Mouse (Mus musculus) gastrocnemius, postnatal 4 days (tissue): ENCODE results near the gene Dtx3. TPM values are rescaled to one million over a fixed set of nuclear protein-coding genes. Genes with fewer than 3 reads are reported as not detected.
"Not testable (repeated sequence)": the region's sequence is repeated elsewhere in the genome, so short reads cannot be mapped to it uniquely, and the experiment has no call there.

Source experiments
- DNase-seq, 2 experiments: peaks; one replicate each; pipeline ENCODE4 v3.0.0; 2021 to 2022; ENCODE audit warnings: low spot score in 2 of 2, mixed read lengths in 2 of 2
- total RNA-seq, 2 experiments: library from RNA; stranded (reverse); gene quantifications; 2 replicates each; pipeline ENCODE4 v1.2.3; 2021

The Dtx3 gene
- total RNA-seq, 2 experiments from 2014 or later: 43.8 to 49.7 TPM

DNA sequence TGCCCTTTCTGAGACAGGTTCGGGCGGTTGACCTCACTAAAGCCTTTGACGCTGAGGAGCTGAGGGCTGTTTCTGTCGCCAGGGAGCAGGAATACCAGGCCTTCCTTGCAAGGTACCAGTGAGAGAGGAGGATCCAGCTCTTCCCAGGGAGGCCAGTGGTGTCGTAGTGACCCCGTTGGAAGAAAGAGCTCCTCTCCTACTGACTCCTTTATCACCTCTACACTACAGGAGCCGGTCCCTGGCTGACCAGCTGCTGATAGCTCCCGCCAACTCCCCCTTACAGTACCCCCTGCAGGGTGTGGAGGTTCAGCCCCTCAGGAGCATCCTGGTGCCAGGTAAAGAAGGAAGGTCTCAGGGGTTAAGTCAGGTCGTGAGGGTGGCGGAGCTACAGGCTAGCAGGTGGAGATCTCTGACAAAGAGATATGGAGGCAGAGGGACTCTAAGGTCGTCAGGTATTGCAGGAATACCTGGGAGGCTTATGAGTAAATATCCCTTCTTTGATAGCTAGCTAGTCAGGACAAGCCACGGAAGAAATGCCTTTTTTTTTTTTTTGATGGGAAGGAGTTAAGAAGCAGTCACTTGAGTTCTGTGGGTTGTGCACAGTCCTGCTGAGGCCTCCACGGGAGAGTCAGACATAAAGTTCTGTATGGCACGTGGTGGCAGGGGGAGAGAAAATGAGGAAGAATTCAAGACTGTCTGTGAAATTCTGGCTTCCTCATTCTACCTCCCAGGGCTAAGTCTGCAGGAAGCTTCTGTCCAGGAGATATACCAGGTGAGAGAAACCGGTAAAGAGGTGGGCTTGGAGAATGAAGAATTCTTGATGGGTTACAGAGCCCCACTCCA is 28.5 kb downstream of the Dtx3 start:
- no peak for DNase-seq

DNA sequence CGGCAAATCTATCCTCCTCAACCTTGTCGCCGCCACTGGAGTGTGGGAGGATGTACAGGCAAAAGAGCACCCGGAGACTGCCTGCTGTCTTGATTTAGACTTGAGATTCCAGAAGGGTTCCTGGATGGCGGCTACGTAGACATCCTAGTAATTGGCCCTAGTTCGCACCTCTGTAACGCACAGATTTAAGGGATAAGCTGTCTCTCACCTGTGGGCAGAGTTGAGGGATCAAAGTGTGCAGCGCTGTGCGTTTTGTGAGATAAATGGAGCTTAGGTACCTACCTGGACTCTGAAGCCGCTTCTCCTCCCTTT is 29.2 kb downstream of the Dtx3 start:
- DNase-seq: no peak

- DNase-seq: no peak
Measured at GRCm38 (mm10) chr10:127165654-127166403, 29.7 kb downstream of the Dtx3 start.

GRCm38 (mm10) chr10:127165354-127165653 is 30.2 kb downstream of the Dtx3 start:
- DNase-seq: no peak

GRCm38 (mm10) chr10:127164631-127165353 is 30.7 kb downstream of the Dtx3 start, which contains the start of gene B4galnt1:
B4galnt1 (plus strand) TSS chr10:127165225.
- peak; percentile 57 to 75 for DNase-seq

DNA sequence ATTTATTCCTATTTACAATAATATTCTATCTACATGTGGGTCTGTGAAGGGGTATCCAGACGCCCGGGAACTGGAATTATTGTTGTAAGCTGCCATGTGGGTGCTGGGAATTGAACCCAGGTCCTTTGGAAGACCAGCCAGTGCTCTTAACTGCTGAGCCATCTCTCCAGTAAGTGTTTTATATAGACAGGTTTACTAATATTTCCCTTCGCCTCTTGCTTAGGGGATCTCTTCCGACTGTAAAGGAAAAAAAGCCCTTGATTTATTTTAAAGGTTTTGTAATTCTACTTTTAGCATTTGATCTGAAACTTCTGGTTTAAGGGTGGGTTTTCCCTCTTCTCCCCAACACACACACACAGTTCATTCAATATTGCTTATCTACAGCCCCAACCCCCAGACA is 31.3 kb downstream of the Dtx3 start:
- no peak for DNase-seq

- not testable (repeated sequence) for DNase-seq
Measured at GRCm38 (mm10) chr10:127162771-127163261, 32.7 kb downstream of the Dtx3 start.

DNA sequence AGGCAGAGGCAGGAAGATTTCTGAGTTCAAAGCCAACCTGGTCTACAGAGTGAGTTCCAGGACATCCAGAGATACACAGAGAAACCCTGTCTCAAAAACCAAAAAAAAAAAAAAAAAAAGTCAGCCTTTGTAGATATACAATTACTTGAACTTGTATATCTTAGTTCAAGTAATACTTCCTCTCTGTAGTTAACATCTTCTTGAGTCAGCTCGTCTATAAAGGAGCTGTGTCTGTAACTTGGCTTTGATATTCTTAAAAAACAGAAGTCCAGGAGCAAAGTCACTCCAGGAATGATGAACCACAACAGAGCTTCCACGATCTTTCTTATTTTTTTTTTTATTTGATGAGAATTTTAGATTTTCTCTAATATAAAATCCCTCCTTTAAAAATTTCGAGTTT is 34.8 kb downstream of the Dtx3 start:
- no peak for DNase-seq

DNA sequence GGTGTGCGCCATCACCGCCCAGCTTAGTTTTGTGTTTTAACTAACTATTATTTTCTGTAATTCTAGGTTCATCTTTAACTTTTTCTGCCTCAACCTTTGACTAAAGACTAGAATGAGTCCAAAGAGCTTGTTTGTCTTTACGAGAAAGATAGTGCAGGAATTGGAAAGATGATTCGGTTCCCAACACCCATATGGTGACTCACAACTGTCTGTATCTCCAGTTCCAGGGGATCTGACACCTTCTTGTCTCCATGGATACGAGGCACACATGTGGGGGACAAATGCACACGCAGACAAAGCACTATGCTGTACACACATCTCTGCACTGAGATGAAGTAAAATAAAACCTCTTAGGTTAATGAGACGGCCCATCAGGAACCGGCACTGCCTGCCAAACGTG is 35.4 kb downstream of the Dtx3 start:
- DNase-seq: no peak

DNA sequence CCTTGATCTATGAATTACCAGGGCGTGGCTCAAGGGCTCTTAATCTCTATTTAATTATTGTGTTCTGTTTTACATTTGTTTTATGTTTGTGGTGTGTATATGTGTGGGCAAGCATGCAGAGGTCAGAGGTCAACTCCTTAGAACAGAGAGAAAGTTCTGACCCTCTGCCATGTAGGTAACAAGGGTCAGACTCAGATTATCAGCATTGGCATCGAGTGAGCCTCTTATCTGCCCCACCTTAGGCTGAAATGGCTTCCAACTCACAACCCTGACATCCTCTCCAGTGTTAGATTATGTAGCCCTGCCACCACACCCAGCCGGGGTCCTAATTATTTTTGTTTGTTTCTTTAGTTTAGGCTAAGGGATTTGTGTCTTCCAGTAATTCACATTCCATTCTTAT is 37.1 kb downstream of the Dtx3 start:
- DNase-seq: no peak

DNA sequence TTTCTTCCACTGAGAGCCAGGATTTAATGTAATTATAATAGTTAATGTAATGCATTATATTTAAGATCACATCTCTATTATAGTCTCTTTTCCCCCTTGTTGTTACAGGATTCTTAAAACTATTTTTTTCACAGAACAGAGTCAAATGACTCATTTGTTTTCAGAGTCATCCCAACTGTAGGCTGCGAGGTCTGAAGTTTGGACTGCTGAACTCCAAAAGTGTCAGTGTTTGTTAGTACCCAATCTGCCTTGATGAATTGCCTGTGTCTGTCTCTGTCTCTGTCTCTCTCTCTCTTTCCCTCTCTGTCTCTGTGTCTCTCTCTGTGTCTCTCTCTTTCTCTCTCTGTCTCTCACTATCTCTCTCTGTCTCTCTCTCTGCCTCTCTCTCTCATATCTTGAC is 39.0 kb downstream of the Dtx3 start:
- DNase-seq: no peak

GRCm38 (mm10) chr10:127156089-127156488 is 39.4 kb downstream of the Dtx3 start:
- DNase-seq: no peak

DNA sequence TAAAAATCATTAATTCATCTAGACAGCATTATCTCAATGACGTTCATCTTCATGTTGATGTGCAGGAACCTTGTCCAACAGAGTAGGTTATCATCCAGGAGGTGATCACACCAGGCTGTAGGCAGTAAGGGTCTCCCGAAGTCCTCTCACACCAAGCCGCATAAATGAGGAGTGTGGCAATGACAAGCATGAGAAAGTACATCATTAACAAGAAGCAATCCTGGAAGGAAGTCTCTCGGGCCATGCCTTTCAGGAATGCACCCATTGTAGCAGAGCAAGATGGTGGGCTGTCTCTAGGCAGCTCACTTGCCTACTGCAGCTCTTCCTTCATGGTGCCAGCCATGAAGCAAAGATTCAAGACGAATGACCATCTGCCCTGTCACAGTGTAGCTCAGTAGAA is 40.9 kb downstream of the Dtx3 start:
- no peak for DNase-seq

DNA sequence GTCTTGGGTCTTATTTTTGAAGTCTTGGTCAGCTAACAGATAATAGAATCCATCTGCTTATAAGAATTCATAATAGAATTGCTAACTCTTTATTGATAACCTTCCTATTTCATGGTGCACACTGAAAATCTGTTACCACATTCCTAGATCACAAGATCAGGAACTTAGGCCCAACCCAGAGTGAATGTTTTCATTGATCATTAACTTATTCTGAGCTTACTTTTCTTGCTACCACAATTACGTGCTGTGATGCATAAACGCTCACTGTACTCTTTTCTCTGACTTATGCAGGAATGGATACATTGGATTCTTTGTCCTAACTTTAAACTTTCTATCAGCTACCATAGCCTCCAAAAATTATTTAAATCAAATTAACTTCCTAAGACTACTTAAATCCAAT is 41.3 kb downstream of the Dtx3 start:
- no peak for DNase-seq

DNA sequence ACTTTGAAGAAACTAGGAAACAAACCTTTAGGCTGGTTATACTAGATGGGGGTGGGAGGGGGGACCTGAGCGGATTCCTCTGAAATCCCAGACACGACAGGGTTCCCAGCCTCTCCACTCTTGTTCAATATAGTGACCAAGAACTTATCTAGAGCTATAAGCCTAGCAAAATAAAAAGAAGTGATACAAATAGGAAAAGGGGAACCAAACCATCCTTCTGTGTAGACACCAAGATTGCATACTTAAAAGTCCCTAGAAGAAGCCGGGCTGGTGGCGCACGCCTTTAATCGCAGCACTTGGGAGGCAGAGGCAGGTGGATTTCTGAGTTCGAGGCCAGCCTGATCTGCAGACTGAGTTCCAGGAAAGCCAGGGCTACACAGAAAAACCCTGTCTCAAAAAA is 42.2 kb downstream of the Dtx3 start:
- DNase-seq: no peak

- not testable (repeated sequence) for DNase-seq
Measured at GRCm38 (mm10) chr10:127152556-127152955, 43.0 kb downstream of the Dtx3 start.

GRCm38 (mm10) chr10:127151233-127151632 is 44.3 kb downstream of the Dtx3 start:
- not testable (repeated sequence) for DNase-seq

DNA sequence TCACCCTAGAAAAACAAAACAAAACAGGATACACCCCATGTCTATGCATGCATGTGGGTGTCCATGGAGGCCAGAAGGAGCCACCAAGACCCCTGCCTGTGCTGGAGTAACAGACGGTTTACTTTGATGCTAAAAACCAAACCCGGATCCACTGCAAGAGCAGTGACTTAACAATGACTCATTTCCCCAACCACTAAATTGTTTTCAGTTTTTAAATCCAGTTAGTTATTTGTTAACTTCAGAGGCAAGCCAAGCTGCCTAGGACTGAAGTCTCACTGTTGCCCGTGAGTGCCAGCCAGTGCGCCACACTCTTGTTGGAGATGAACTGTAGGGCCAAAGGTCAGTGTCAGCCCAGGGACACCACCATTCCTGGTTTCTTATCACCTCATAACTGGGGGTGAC is 45.1 kb downstream of the Dtx3 start:
- DNase-seq: no peak

DNA sequence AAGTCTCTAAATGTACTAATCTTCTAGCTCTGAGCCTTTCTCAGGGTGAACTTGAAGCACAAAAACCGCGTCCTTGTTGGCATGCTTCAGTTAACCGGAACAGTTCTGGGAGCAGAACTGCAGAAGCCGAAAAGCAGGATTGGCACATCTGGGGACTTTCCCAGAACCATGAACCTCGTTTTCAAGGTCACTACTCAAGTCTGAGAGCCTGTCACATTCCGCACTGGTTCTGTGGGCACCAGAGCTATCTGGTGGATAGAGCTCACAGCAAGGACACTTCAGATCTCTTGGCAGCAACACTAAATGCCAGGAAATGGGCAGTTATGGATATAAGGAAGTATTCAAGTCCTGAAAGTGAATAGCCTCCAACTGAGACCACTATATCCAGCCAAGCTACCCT is 48.4 kb downstream of the Dtx3 start:
- no peak for DNase-seq

DNA sequence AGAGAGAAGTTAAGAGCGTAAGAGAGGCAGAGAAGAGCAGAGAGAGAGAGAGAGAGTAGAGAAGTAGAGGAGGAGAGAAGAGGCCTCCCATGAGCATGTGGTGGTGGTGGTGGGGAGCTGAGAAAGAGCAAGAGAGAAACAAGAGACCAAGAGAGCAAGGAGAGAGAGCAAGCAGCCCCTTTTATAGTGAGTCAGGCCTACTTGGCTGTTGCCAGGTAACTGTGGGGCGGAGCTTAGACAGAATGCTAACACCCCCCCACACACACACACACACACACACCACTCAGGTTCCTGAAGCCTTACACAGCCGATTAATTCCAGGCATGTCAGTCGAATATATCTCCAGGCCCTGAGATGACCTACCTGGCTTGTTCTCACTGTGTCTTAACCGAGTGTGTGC is 50.2 kb downstream of the Dtx3 start:
- DNase-seq: no peak

- DNase-seq: no peak
Measured at GRCm38 (mm10) chr10:127144536-127144935, 51.0 kb downstream of the Dtx3 start.

DNA sequence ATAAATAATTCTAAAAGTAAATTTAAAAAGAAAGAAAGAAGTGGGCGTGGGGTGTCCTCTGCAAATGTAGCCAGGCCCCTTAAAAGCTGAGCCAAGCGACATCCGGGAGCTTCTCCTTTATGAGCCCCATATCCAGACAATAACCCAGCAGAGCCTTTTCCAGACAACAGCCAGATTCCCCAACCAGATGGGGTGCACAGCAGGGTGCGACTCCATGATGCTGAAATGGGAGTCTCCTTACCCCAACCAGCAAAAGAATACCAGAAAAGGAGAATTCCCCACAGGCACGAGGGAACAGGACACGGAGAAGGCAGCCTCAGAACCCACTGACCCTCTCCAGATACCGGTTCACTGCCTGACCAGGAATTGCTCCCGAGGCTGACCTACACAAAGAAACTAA is 52.3 kb downstream of the Dtx3 start:
- DNase-seq: no peak
